Mouse (Mus musculus): ENCODE measurements around the gene Mesd.
A peak's percentile ranks its signal among the peaks of the same experiment; 100 is the strongest.

Gene Mesd

DNA sequence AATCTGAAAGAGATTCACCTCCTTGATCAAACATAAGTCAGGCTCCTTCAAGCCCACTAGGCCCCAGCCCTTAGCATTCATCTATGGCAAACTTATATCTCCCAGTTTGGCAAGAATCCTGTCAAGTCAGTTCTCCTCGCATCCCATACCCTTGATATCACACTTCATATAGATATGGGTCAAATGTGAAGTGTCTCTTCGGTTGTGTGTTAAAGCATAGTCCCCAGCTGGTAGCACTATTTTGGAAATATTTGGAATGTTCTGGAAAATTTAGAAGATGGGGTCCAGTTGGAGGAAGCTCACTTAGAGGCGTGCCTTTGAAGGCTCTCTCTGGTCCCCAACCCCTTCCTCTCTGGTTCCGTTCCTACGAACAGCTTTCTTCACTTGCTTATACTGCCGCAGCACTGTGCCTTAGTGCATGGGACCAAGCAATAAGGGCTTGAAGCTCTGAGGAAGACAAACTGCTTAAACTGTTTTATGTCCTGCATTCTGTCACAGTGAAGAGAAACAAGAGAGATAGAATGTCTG, 29.2 kb downstream of the Mesd start:
- DNase-seq (ENCODE audit: low spot score in 2 of 2): no peak

DNA sequence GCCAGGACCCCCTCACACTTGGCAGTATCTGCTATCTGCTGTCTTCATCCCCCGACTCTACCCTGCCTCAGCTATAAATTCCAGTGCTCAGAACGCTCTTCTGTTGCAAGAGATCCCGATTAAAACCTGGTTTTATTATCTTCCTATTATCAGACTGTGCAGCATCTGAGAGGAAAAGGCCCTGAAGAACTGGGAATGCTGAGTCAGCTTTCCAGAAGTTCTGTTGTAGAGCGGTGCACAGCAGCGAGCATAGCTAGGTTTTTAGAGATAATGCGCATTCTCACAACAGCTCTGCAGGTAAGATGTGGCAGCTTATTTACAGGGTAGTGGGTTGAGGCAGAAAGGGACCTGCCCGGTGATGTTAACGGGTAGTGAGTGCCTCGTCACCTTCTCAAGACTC, 29.7 kb downstream of the Mesd start:
- no peak for DNase-seq (ENCODE audit: low spot score in 2 of 2)

DNA sequence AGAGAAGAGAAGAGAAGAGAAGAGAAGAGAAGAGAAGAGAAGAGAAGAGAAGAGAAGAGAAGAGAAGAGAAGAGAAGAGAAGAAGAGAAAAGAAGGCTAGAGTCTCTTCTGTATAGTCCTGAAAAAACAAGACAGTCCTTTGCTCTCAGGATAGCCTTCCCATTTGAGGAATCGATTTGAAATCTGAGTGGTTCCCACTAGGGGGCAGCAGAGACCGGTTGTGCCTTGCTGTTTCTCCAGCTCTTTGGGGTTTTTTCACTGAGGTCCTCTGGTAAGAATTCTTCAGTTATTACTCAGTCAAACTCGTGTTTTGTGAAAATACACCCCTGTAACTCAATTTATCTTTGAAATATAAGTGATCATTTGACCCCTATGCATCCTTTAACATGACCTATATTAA, 30.3 kb downstream of the Mesd start:
- peak; percentile 50 to 87 for DNase-seq (ENCODE audit: low spot score in 2 of 2)

DNA sequence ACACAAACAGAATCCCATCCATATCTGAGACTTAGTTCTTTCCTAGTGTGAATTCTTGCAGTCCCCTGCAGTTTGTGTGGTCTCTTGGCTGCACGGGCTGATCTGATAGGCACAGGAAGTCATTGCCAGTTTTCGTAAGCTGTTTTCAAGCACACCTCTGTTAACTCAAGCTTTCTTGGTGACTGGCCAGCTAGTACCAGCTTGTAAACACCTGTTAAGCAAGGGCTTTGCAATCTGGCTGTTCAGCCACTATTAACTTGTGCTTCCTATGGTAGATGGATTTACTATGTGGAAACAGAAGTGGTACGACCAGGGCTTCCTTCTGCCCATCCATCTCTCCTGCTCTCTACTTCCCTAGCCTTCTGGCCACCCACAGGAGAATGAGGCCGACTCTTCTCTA, 36.0 kb downstream of the Mesd start:
- no peak for DNase-seq (ENCODE audit: low spot score in 2 of 2)

GRCm38 (mm10) chr7:83921637-83922036, 37.4 kb downstream of the Mesd start:
- no peak for DNase-seq (ENCODE audit: low spot score in 2 of 2)

GRCm38 (mm10) chr7:83939017-83939721, 54.9 kb downstream of the Mesd start:
- DNase-seq (ENCODE audit: low spot score in 2 of 2): no peak

DNA sequence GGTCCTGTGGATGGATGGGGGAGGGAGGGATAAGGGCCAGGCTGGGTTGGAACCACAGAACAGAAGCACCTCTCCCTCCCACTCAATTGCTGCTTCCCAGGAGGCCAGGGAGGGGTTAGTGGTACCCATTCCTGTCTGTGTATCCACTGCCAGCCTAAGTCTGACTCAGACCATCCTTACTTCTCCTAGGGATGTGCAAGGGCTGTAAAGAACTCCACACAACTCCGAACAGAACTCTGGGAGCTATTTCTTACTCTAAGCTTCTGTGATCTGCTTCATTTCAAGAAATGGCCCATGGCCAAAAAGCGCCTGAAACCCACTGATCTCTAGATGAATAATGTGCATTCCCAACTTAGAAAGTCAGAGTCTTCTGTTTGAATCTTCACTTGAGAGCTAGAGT, 55.9 kb downstream of the Mesd start:
- DNase-seq (ENCODE audit: low spot score in 2 of 2): no peak

- peak in 1 of 2 experiments; percentile 10 for DNase-seq (ENCODE audit: low spot score in 2 of 2)
Observed at GRCm38 (mm10) chr7:83941701-83942101, 57.4 kb downstream of the Mesd start.

DNA sequence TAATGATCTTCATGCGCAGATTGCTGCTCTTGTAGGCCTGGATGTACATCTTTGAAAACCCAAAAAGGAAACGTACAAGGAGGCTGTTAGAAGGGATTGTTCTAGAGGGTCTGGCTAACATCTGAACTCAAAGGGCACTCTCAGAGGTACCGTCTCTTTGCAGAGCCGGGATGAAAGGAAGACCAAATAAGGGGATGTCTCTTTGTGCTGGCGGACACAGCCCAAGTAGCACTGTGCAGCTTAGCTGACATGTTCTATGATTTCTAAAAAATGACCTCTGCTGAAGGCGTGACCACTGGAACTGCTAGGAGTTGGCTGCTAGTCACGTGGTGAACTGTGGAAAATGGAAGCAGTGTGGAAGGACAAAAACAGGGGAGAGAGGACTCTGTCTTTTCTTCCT, 64.5 kb downstream of the Mesd start:
- DNase-seq (ENCODE audit: low spot score in 2 of 2): no peak

GRCm38 (mm10) chr7:83949662-83950061, 65.4 kb downstream of the Mesd start:
- DNase-seq (ENCODE audit: low spot score in 2 of 2): no peak
